Mouse (Mus musculus) left cerebral cortex, postnatal 25 days (tissue): Measurements from ENCODE around the gene Aadat. TPM values are rescaled to one million over a fixed set of nuclear protein-coding genes. Genes with fewer than 3 reads are reported as not detected.
"Not testable (repeated sequence)": the region's sequence is repeated elsewhere in the genome, so short reads cannot be mapped to it uniquely, and the experiment has no call there.

ENCODE experiments used
- DNase-seq, 2 experiments: peaks; one replicate each; pipeline ENCODE4 v3.0.0; 2022; ENCODE audit warnings: low spot score in 2 of 2, mixed read lengths in 1 of 2
- intact Hi-C: fragments of 180-260 bp; cut with DNase I; formaldehyde crosslinking; loops from one replicate; pipeline ENCODE4 v1.15.1; 2025
- total RNA-seq, 2 experiments: library from RNA; stranded (reverse); gene quantifications; 2 replicates each; pipeline ENCODE4 v1.2.3; 2021

Aadat gene
- under 1 TPM; 0.18 to 0.21 TPM for total RNA-seq

- DNase-seq, result peak; percentile 74 to 88
- intact Hi-C loops, result loop anchor here (2.0 to 10.0 kb wide), 5 partner anchors 86 to 1009 kb away; no protein-coding TSS in a partner anchor
These were observed at the start of gene Aadat for GRCm38 (mm10) chr8:60505653-60506521. Gene Aadat (plus strand): TSS chr8:60505932.

GRCm38 (mm10) chr8:60466686-60467335, 38.9 kb upstream of the Aadat start:
- intact Hi-C loops, result loop anchor here (2.0 to 10.0 kb wide), 2 partner anchors 1802 to 1900 kb away; no protein-coding TSS in a partner anchor
- peak; percentile 81 to 84 for DNase-seq

GRCm38 (mm10) chr8:60490147-60490546, 15.6 kb upstream of the Aadat start:
- intact Hi-C loops, result no loop called here
- no peak for DNase-seq

GRCm38 (mm10) chr8:60491871-60492270, 13.9 kb upstream of the Aadat start:
- DNase-seq, result no peak
- intact Hi-C loops, result no loop called here

- no peak for DNase-seq
- intact Hi-C loops, result no loop called here
These were observed 13.3 kb upstream of the Aadat start for GRCm38 (mm10) chr8:60492471-60492870.

GRCm38 (mm10) chr8:60494606-60495005, 11.1 kb upstream of the Aadat start:
- DNase-seq, result no peak

DNA sequence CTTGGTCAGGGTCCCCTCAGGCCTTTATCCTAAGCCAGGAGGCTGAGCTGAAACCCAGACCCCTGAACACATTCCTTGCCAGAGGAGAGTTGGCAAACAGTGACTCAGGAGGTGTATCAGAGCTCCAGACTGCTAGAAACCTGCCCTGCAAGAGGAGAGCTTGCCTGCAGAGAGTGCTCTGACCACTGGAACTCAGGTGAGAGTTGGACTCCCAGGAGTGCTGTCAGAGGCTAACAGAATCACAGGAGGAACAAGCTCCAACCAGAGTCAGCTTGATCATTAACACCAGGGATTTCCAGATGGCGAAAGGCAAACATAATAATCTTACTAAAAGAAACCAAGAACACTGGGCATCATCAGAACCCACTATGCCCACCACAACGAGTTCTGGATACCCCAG, 10.7 kb upstream of the Aadat start:
- intact Hi-C loops, DNase-seq: not testable (repeated sequence)

More at GRCm38 (mm10) chr8:60494606-60495005, 11.1 kb upstream of the Aadat start:
- intact Hi-C loops, result no loop called here

- DNase-seq, result no peak
These were observed 2.6 kb upstream of the Aadat start, which contains the start of gene Gm10283 for GRCm38 (mm10) chr8:60503098-60503497. Gene Gm10283 (minus strand): TSS chr8:60503198.

DNA sequence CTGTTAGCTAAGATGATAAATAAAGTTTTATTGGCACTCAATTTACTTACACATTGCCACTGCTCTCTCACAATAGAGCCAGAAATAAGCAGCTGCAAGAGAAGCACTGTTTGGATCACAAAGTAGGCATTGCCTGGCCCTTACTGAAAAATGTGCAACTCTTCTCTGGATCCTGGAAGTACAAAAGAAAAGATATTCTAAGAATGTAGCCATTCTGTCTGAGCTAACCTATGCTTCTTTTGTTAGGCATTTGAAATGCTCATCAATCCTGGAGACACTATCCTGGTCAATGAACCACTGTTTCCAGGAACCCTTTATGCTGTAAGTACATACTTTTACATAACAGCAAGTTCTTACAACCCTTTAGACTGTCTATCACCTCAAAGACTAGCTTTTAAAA, 12.6 kb downstream of the Aadat start:
- no peak for DNase-seq
- intact Hi-C loops, result no loop called here

More at GRCm38 (mm10) chr8:60503098-60503497, 2.6 kb upstream of the Aadat start, which contains the start of gene Gm10283:
- intact Hi-C loops, result loop anchor here (10.0 kb wide), 3 partner anchors 422 to 1012 kb away; no protein-coding TSS in a partner anchor

GRCm38 (mm10) chr8:60534945-60535344, 29.2 kb downstream of the Aadat start:
- intact Hi-C loops, result loop anchor here (5.0 kb wide), 1 partner anchor 32 kb away; no protein-coding TSS in a partner anchor
- no peak for DNase-seq

DNA sequence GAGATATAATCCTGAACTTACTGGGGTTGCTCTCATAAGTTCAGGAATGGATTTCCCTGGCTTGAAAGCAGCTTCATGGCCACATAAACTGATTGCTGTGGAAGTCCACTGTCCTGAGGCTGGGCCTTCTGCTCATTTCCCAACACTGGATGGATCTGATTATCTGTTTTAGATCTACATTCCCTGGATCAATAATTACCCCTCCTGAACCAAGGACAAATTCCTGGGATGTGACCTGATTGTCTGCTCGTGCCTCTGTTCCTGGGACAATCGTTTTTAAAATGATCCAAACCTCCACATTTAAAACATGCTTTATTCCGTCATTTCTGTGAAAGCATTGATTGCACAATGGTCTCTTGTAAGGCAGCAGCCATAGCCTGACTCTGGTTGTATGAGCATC, 61.1 kb downstream of the Aadat start:
- no peak for DNase-seq
- intact Hi-C loops, result loop anchor here (5.0 kb wide), 1 partner anchor 34 kb away; no protein-coding TSS in a partner anchor

GRCm38 (mm10) chr8:60577231-60577630, 71.5 kb downstream of the Aadat start:
- intact Hi-C loops, result no loop called here
- DNase-seq, result no peak

GRCm38 (mm10) chr8:60583369-60583768, 77.6 kb downstream of the Aadat start:
- peak in 1 of 2 experiments; percentile 37 for DNase-seq
- intact Hi-C loops, result no loop called here

GRCm38 (mm10) chr8:60591352-60592105, 85.8 kb downstream of the Aadat start:
- DNase-seq, result not testable (repeated sequence)
- intact Hi-C loops, result loop anchor here (5.0 kb wide), 1 partner anchor 84 kb away; the partner anchor contains the start of gene Aadat

DNA sequence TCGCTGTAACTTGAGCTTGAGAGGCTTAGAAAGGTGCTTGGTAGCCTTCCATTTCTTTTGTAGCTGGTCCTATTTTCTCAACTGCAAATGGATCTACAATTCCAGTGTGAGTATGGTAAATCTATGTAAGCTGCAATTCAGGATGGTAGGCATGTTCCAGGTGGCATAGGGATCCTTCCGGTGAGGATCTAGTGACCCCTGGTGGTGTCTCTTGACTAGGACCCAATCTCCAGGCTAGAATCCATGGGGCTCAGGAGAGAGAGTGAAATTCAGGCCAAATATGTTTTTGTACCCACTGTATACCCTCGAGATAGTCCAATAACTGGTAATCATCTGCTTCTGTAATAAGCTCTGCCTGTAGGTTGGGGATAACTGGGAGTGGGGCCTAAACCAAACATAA, 89.0 kb downstream of the Aadat start:
- DNase-seq, result peak; percentile 27 to 55
- intact Hi-C loops, result loop anchor here (5.0 kb wide), 1 partner anchor 87 kb away; the partner anchor contains the start of gene Aadat
